Mouse (Mus musculus) heart, adult 2 months (tissue): ENCODE measurements at regions not wholly inside any gene's neighbourhood (a gene's known extent, or its start where the extent isn't known, plus 50 kb on each side); places are given as distances from the start of the nearest gene placed in this dataset.

ENCODE experiments used
- CTCF ChIP-seq: fragments of 200-600 bp; IDR thresholded peaks from 2 replicates; pipeline ENCODE4 v1.8.1; 2022; ENCODE audit warnings: antibody characterized with exemption, mild to moderate bottlenecking, moderate library complexity
- EP300 ChIP-seq: fragments of 200-500 bp; IDR thresholded peaks from 2 replicates; pipeline ENCODE4 v1.6.1; 2011; ENCODE audit warnings: low read depth, low read length, control low read depth; ENCODE audit not compliant: insufficient read depth

DNA sequence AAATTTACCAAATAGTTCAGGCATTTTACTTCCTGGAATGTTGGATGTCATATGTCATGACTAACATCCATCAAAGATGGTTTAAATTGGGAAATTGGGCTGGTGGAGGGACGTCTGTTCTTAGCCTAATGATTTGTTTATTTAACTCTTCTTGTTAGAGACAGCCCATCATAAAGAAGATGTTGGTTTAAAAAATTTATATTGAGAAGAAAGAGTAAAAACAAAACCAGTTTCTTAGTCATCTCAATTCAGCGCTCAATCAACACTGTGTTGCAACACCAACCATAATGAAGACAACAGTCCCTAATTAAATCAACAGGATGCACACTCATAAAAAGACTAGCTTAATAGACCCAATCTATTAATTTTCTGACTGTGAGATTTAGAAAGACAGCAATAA, 133.5 kb downstream of the AI593442 start:
- TF ChIP-seq EP300 (no peak), CTCF (no peak)
